7 mouse cellular contexts compared by ENCODE assay signal in the genomic region with DNA sequence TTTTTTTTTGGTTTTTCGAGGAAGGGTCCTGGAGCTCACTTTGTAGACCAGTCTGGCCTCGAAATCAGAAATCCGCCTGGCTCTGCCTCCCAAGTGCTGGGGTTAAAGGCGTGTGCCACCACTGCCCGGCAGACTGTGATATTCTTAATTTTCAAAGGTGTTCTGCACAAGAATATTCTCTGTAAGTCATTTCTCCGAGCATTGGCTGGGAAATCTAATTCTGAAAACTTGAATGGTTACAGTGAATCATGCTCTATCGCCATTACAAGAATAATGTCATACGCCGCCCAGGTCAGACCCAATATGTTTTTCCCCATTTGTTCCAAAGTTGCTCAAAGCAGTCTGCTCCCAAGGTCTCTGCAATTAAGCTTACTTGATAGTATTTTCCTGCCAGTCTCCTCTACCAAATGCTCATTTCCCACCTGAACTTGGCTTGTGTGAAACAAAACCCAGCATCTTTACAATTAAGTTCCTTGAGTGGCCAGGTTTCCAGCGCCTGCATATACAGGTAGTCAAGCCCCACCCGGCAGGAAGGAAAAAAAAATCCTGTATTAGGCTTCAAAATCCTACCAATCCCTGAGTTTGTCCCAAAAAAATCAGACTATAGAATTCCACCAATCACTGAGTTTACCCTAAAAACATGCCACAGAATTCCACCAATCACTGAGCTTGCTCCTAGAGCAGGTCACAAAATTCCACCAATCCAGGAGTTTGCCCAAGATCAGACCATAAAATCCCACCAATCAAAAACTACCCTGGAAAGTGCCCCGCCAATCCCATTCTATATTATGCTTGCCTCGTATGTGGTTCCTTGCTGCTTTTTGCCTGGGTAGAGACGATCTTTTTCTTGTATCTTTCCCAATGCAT. TPM values are rescaled to one million over a fixed set of nuclear protein-coding genes. Genes with fewer than 3 reads are reported as not detected.
DNase-seq lines count a peak whose midpoint lies in the region; ATAC-seq and TF ChIP-seq lines count a peak whose summit lies in the region.

A gene (minus strand): TSS at position 51 of the 867 bp plus-strand sequence.

- no peak within 1 kb of the TSS for H3K27ac ChIP-seq in neural tube, embryonic 11.5 days (ENCODE audit: low read depth, low read length)
- H3K27ac ChIP-seq in heart, embryonic 16.5 days (ENCODE audit: low read length) = peak within 1 kb of the TSS; percentile 76
- peak within 1 kb of the TSS; percentile 42; the same call in 1 of the 2 replicates for H3K27ac ChIP-seq in limb, embryonic 11.5 days (replicated peaks; ENCODE audit: low read depth, low read length)

- H3K4me1 ChIP-seq in neural tube, embryonic 11.5 days (ENCODE audit: control insufficient read depth, insufficient read depth, low read length) = peaks cover 3% of the 10 kb centered on the region; the same call in 1 of the 2 replicates
- peaks cover 11% of the 10 kb centered on the region for H3K4me1 ChIP-seq in heart, embryonic 16.5 days (ENCODE audit: control insufficient read depth, insufficient read depth, low read length)
- H3K4me1 ChIP-seq in limb, embryonic 11.5 days (ENCODE audit: control insufficient read depth, insufficient read depth, low read length) = peaks cover 7% of the 10 kb centered on the region

- TF ChIP-seq CTCF in brain, embryonic 14.5 days (IDR thresholded peaks at IDR 0.05; ENCODE audit: borderline replicate concordance, extremely low read depth, insufficient read depth, insufficient read length) = no peak

- no peak for TF ChIP-seq POLR2A in brain, embryonic 14.5 days (IDR thresholded peaks at IDR 0.05; ENCODE audit: borderline replicate concordance, extremely low read depth, insufficient read depth, insufficient read length, poor library complexity, severe bottlenecking)

- peak within 1 kb of the TSS; percentile 56 for H3K4me3 ChIP-seq in neural tube, embryonic 11.5 days (ENCODE audit: low read depth, low read length)
- peak within 1 kb of the TSS; percentile 98 for H3K4me3 ChIP-seq in heart, embryonic 16.5 days (ENCODE audit: low read length)
- peak within 1 kb of the TSS; percentile 88 for H3K4me3 ChIP-seq in limb, embryonic 11.5 days (ENCODE audit: low read depth, low read length)

- WGBS in neural tube, embryonic 11.5 days = 83% methylated on average over 14 of the region's 14 CpGs
- WGBS in heart, embryonic 16.5 days = 74% methylated on average over 14 of the region's 14 CpGs
- WGBS in limb, embryonic 11.5 days = 83% methylated on average over 14 of the region's 14 CpGs

- no peaks in the 10 kb centered on the region for H3K36me3 ChIP-seq in neural tube, embryonic 11.5 days (ENCODE audit: control insufficient read depth, insufficient read depth, low read length)
- H3K36me3 ChIP-seq in heart, embryonic 16.5 days (ENCODE audit: control insufficient read depth, insufficient read depth) = 0 out of 2 replicates have a peak, but pooled peaks cover 13% of the 10 kb centered on the region
- peaks cover 2% of the 10 kb centered on the region; the same call in 1 of the 2 replicates for H3K36me3 ChIP-seq in limb, embryonic 11.5 days (ENCODE audit: control insufficient read depth, insufficient read depth, low read length)

- DNase-seq in neural tube, embryonic 11.5 days (ENCODE audit: low spot score) = no peak
- no peak for DNase-seq in neural tube, embryonic 10.5 days (ENCODE audit: extremely low spot score, low spot score)
- DNase-seq in brain, embryonic 14.5 days (ENCODE audit: low read depth) = peak; percentile 31
- DNase-seq in limb, embryonic 11.5 days (ENCODE audit: low spot score) = no peak
- no peak for DNase-seq in natural killer cell, adult 2 months (ENCODE audit: low spot score in 2 of 2)

- no peaks in the 10 kb centered on the region for H3K9me3 ChIP-seq in neural tube, embryonic 11.5 days (ENCODE audit: control insufficient read depth, low read length)
- H3K9me3 ChIP-seq in heart, embryonic 16.5 days (replicated peaks; ENCODE audit: control insufficient read depth, low read length) = no peaks in the 10 kb centered on the region
- no peaks in the 10 kb centered on the region for H3K9me3 ChIP-seq in limb, embryonic 11.5 days (ENCODE audit: control insufficient read depth, low read length)

- ATAC-seq in neural tube, embryonic 11.5 days (ENCODE audit: insufficient read depth, low FRiP score, low TSS enrichment) = no peak
- no peak for ATAC-seq in heart, embryonic 16.5 days (replicated peaks; ENCODE audit: extremely low read depth, insufficient read depth, low FRiP score)
- ATAC-seq in limb, embryonic 11.5 days (ENCODE audit: insufficient number of reproducible peaks, low FRiP score, low TSS enrichment, low read depth) = no peak
- ATAC-seq in neutrophil, adult 5-6 weeks (ENCODE audit: extremely low read depth, insufficient number of reproducible peaks, low FRiP score, poor library complexity, severe bottlenecking) = no peak

- peak within 1 kb of the TSS; percentile 79 for H3K4me2 ChIP-seq in neural tube, embryonic 11.5 days (ENCODE audit: low read depth)
- H3K4me2 ChIP-seq in heart, embryonic 16.5 days (ENCODE audit: low read depth, low read length) = peak within 1 kb of the TSS; percentile 97
- peak within 1 kb of the TSS; percentile 93 for H3K4me2 ChIP-seq in limb, embryonic 11.5 days (ENCODE audit: low read depth, severe bottlenecking)

- H3K27me3 ChIP-seq in neural tube, embryonic 11.5 days (ENCODE audit: control insufficient read depth, insufficient read depth, low read length) = no peaks in the 10 kb centered on the region
- no peaks in the 10 kb centered on the region for H3K27me3 ChIP-seq in heart, embryonic 16.5 days (ENCODE audit: control insufficient read depth, insufficient read depth, low read length)
- no peaks in the 10 kb centered on the region for H3K27me3 ChIP-seq in limb, embryonic 11.5 days (ENCODE audit: control insufficient read depth, insufficient read depth, low read length)

- H3K9ac ChIP-seq in neural tube, embryonic 11.5 days (ENCODE audit: low read length) = peak within 1 kb of the TSS; percentile 66
- peak within 1 kb of the TSS; percentile 97 for H3K9ac ChIP-seq in heart, embryonic 16.5 days (ENCODE audit: low read length)
- peak within 1 kb of the TSS; percentile 72 for H3K9ac ChIP-seq in limb, embryonic 11.5 days (ENCODE audit: low read length)

RNA-seq across cellular contexts. Expression of the gene that starts here (rescaled TPM):
- polyA plus RNA-seq in neural tube, embryonic 11.5 days (2014; fragmentation: Nextera tagmentation; extraction: Ambion mirVana) = 20.9 and 21.8 TPM in 2 replicates
- polyA plus RNA-seq in brain, embryonic 14.5 days (2012; rRNA removed) = 47.1 and 59.9 TPM in 2 replicates
- 21.3 and 23.5 TPM in 2 replicates for polyA plus RNA-seq in heart, embryonic 16.5 days (2015; fragmentation: Nextera tagmentation; extraction: Ambion mirVana)
- polyA plus RNA-seq in limb, embryonic 11.5 days (2014; fragmentation: Nextera tagmentation; extraction: Ambion mirVana) = 22.0 and 27.1 TPM in 2 replicates
- 41.8 and 52.1 TPM in 2 replicates for total RNA-seq in neutrophil, adult 5-6 weeks (2017)
